Mouse (Mus musculus) midbrain, embryonic 10.5 days (tissue): Measurements from ENCODE around the gene Gp1bb. TPM values are rescaled to one million over a fixed set of nuclear protein-coding genes. Genes with fewer than 3 reads are reported as not detected.
A peak's percentile ranks its signal among the peaks of the same experiment; 100 is the strongest.

ENCODE experiments used
- DNase-seq: peaks from one replicate; pipeline ENCODE4 v3.0.0-alpha.2; 2017; ENCODE audit warnings: low spot score
- H3K27ac ChIP-seq: fragments of 300-500 bp; sonication (generic); replicated peaks from 2 replicates; pipeline ENCODE4 v1.5.1; 2016; ENCODE audit warnings: mild to moderate bottlenecking
- H3K27me3 ChIP-seq: fragments of 300-500 bp; sonication (generic); 2 replicates; pipeline ENCODE4 v1.6.1; 2016; ENCODE audit warnings: low read depth, mild to moderate bottlenecking; ENCODE audit not compliant: poor library complexity, severe bottlenecking
- H3K36me3 ChIP-seq: fragments of 300-500 bp; sonication (generic); 2 replicates; pipeline ENCODE4 v1.6.1; 2016; ENCODE audit warnings: mild to moderate bottlenecking, moderate library complexity
- H3K4me1 ChIP-seq: fragments of 300-500 bp; sonication (generic); 2 replicates; pipeline ENCODE4 v1.6.1; 2016
- H3K4me3 ChIP-seq: fragments of 300-500 bp; sonication (generic); 2 replicates; pipeline ENCODE4 v1.5.1; 2016; ENCODE audit warnings: mild to moderate bottlenecking, moderate library complexity
- H3K9me3 ChIP-seq: fragments of 300-500 bp; sonication (generic); replicated peaks from 2 replicates; pipeline ENCODE4 v1.6.1; 2016; ENCODE audit warnings: mild to moderate bottlenecking
- WGBS: fragments of 180-500 bp; shearing (Covaris S2); methylation state at CpG from one replicate; pipeline ENCODE4 v1.1.7; 2016; 5-methylcytosine and 5-hydroxymethylcytosine counted together
- polyA plus RNA-seq: library from polyadenylated mRNA; unstranded; fragments of >200 nt; fragmentation: Nextera tagmentation; extraction: Ambion mirVana; gene quantifications from 2 replicates; pipeline ENCODE4 v1.2.1, GENCODE M21; 2016

Gp1bb gene
- polyA plus RNA-seq, 1 experiment from 2014 or later, result 4.6 TPM

GRCm38 (mm10) chr16:18638396-18638795 lies 16.2 kb upstream of the Gp1bb start:
- 61% methylated on average over 2 of the region's 2 CpGs for WGBS
- H3K27me3 ChIP-seq, result peaks cover 3% of the 10 kb centered on the region; the same call in 1 of the 2 replicates
- 0 out of 2 replicates have a peak, but pooled peaks cover 4% of the 10 kb centered on the region for H3K4me1 ChIP-seq
- H3K4me3 ChIP-seq, result no peak overlapping the region
- no peak for DNase-seq
- no peaks in the 10 kb centered on the region for H3K36me3 ChIP-seq
- no peaks in the 10 kb centered on the region for H3K9me3 ChIP-seq
- H3K27ac ChIP-seq, result no peak overlapping the region

GRCm38 (mm10) chr16:18636804-18637203 lies 14.6 kb upstream of the Gp1bb start:
- Histone ChIP-seq H3K27ac (no peak overlapping the region), H3K27me3 (peaks cover 12% of the 10 kb centered on the region), H3K36me3 (no peaks in the 10 kb centered on the region), H3K9me3 (no peaks in the 10 kb centered on the region), H3K4me1 (0 out of 2 replicates have a peak, but pooled peaks cover 4% of the 10 kb centered on the region), H3K4me3 (no peak overlapping the region)
- DNase-seq, result no peak
- 59% methylated on average over 3 of the region's 3 CpGs for WGBS

GRCm38 (mm10) chr16:18636401-18636800 lies 14.2 kb upstream of the Gp1bb start:
- H3K4me3 ChIP-seq, result no peak overlapping the region
- no peak overlapping the region for H3K27ac ChIP-seq
- 0 out of 2 replicates have a peak, but pooled peaks cover 4% of the 10 kb centered on the region for H3K4me1 ChIP-seq
- WGBS, result 85% methylated on average over 5 of the region's 5 CpGs
- H3K27me3 ChIP-seq, result peaks cover 16% of the 10 kb centered on the region
- DNase-seq, result no peak
- no peaks in the 10 kb centered on the region for H3K36me3 ChIP-seq
- no peaks in the 10 kb centered on the region for H3K9me3 ChIP-seq

GRCm38 (mm10) chr16:18633333-18633732 lies 11.1 kb upstream of the Gp1bb start:
- Histone ChIP-seq H3K4me3 (no peak overlapping the region), H3K36me3 (no peaks in the 10 kb centered on the region), H3K4me1 (peaks cover 24% of the 10 kb centered on the region), H3K9me3 (no peaks in the 10 kb centered on the region), H3K27me3 (peaks cover 43% of the 10 kb centered on the region), H3K27ac (no peak overlapping the region)
- DNase-seq, result no peak
- 38% methylated on average over 1 of the region's 1 CpGs for WGBS

GRCm38 (mm10) chr16:18632816-18633215 lies 10.6 kb upstream of the Gp1bb start:
- no peaks in the 10 kb centered on the region for H3K9me3 ChIP-seq
- no peak overlapping the region for H3K27ac ChIP-seq
- peaks cover 29% of the 10 kb centered on the region for H3K4me1 ChIP-seq
- WGBS, result 54% methylated on average over 2 of the region's 2 CpGs
- no peak for DNase-seq
- H3K27me3 ChIP-seq, result peaks cover 48% of the 10 kb centered on the region
- no peaks in the 10 kb centered on the region for H3K36me3 ChIP-seq
- no peak overlapping the region for H3K4me3 ChIP-seq

GRCm38 (mm10) chr16:18632059-18632458 lies 9.9 kb upstream of the Gp1bb start:
- Histone ChIP-seq H3K27me3 (peaks cover 56% of the 10 kb centered on the region), H3K36me3 (no peaks in the 10 kb centered on the region)
- DNase-seq, result no peak

GRCm38 (mm10) chr16:18631141-18631540 lies 8.9 kb upstream of the Gp1bb start:
- 73% methylated on average over 7 of the region's 7 CpGs for WGBS
- Histone ChIP-seq H3K9me3 (no peaks in the 10 kb centered on the region), H3K36me3 (no peaks in the 10 kb centered on the region), H3K4me1 (peaks cover 34% of the 10 kb centered on the region), H3K27me3 (peaks cover 65% of the 10 kb centered on the region), H3K4me3 (no peak overlapping the region), H3K27ac (no peak overlapping the region)
- no peak for DNase-seq

More at GRCm38 (mm10) chr16:18632059-18632458, 9.9 kb upstream of the Gp1bb start:
- Histone ChIP-seq H3K27ac (no peak overlapping the region), H3K9me3 (no peaks in the 10 kb centered on the region), H3K4me3 (no peak overlapping the region), H3K4me1 (peaks cover 30% of the 10 kb centered on the region)
- WGBS, result 62% methylated on average over 3 of the region's 3 CpGs

- 58% methylated on average over 5 of the region's 5 CpGs for WGBS
- DNase-seq, result no peak
- Histone ChIP-seq H3K4me3 (peak overlapping the region; percentile 91), H3K27me3 (peaks cover 74% of the 10 kb centered on the region), H3K27ac (peak overlapping the region; percentile 91), H3K9me3 (no peaks in the 10 kb centered on the region), H3K4me1 (peaks cover 41% of the 10 kb centered on the region), H3K36me3 (0 out of 2 replicates have a peak, but pooled peaks cover 2% of the 10 kb centered on the region)
These were observed 8.1 kb upstream of the Gp1bb start for GRCm38 (mm10) chr16:18630291-18630690.

- Histone ChIP-seq H3K27me3 (peaks cover 80% of the 10 kb centered on the region), H3K9me3 (no peaks in the 10 kb centered on the region), H3K27ac (peak within 1 kb of the TSS; percentile 91), H3K4me3 (peak within 1 kb of the TSS; percentile 91), H3K36me3 (peaks cover 9% of the 10 kb centered on the region), H3K4me1 (peaks cover 41% of the 10 kb centered on the region)
- under 1% methylated on average over 75 of the region's 93 CpGs for WGBS
- DNase-seq, result peak; percentile 68
These were observed 7.4 kb upstream of the Gp1bb start, which contains the start of gene Sept5 for GRCm38 (mm10) chr16:18629390-18630231. Sept5 (minus strand) TSS chr16:18629954.

GRCm38 (mm10) chr16:18628948-18629340 lies 6.7 kb upstream of the Gp1bb start:
- 32% methylated on average over 2 of the region's 2 CpGs for WGBS
- Histone ChIP-seq H3K4me1 (peaks cover 41% of the 10 kb centered on the region), H3K27me3 (peaks cover 87% of the 10 kb centered on the region), H3K27ac (peak overlapping the region; percentile 91), H3K9me3 (no peaks in the 10 kb centered on the region), H3K4me3 (peak overlapping the region; percentile 91), H3K36me3 (peaks cover 16% of the 10 kb centered on the region)
- no peak for DNase-seq

- Histone ChIP-seq H3K4me3 (peak overlapping the region; percentile 91), H3K36me3 (peaks cover 20% of the 10 kb centered on the region), H3K27ac (peak overlapping the region; percentile 91), H3K4me1 (peaks cover 41% of the 10 kb centered on the region), H3K27me3 (peaks cover 89% of the 10 kb centered on the region), H3K9me3 (no peaks in the 10 kb centered on the region)
- WGBS, result 68% methylated on average over 7 of the region's 7 CpGs
- no peak for DNase-seq
These were observed 6.2 kb upstream of the Gp1bb start for GRCm38 (mm10) chr16:18628206-18628947.

- DNase-seq, result no peak
- peaks cover 33% of the 10 kb centered on the region for H3K36me3 ChIP-seq
- peaks cover 95% of the 10 kb centered on the region for H3K27me3 ChIP-seq
- H3K4me1 ChIP-seq, result peaks cover 43% of the 10 kb centered on the region
- peak overlapping the region; percentile 91; the same call in 1 of the 2 replicates for H3K4me3 ChIP-seq
- WGBS, result 43% methylated on average over 3 of the region's 3 CpGs
- no peaks in the 10 kb centered on the region for H3K9me3 ChIP-seq
- H3K27ac ChIP-seq, result no peak overlapping the region
These were observed 5.0 kb upstream of the Gp1bb start for GRCm38 (mm10) chr16:18627163-18627562.
